8 mouse cellular contexts compared by ENCODE assay signal in genomic region chr10:119239633-119239968, GRCm38 (mm10). TPM values are rescaled to one million over a fixed set of nuclear protein-coding genes. Genes with fewer than 3 reads are reported as not detected.
DNase-seq lines count a peak whose midpoint lies in the region; ATAC-seq and TF ChIP-seq lines count a peak whose summit lies in the region.

No protein-coding gene starts in this region.

- peak overlapping the region; percentile 91 for H3K9ac ChIP-seq in liver, embryonic 12.5 days
- H3K9ac ChIP-seq in stomach, postnatal 0 days (ENCODE audit: low read length): peak overlapping the region; percentile 98

- H3K4me3 ChIP-seq in gastrocnemius, adult 2 months: peak overlapping the region; percentile 92
- peak overlapping the region; percentile 68 for H3K4me3 ChIP-seq in thymus, adult 2 months (ENCODE audit: control insufficient read depth, insufficient read depth, low read length)
- peak overlapping the region; percentile 77 for H3K4me3 ChIP-seq in liver, embryonic 12.5 days
- peak overlapping the region; percentile 97 for H3K4me3 ChIP-seq in stomach, postnatal 0 days (ENCODE audit: low read depth, low read length)

- no peaks in the 10 kb centered on the region for H3K9me3 ChIP-seq in liver, embryonic 12.5 days (replicated peaks)
- H3K9me3 ChIP-seq in stomach, postnatal 0 days (ENCODE audit: control insufficient read depth, low read length): no peaks in the 10 kb centered on the region

- WGBS in thymus, adult 2 months: 1% methylated on average over 37 of the region's 37 CpGs
- under 1% methylated on average over 36 of the region's 37 CpGs for WGBS in liver, embryonic 12.5 days (ENCODE audit: insufficient replicate concordance)
- 2% methylated on average over 8 of the region's 37 CpGs for WGBS in stomach, postnatal 0 days

- no peak for DNase-seq in gastrocnemius, adult 2 months
- DNase-seq in gastrocnemius, postnatal 36 days: no peak
- no peak for DNase-seq in thymus, adult 2 months
- DNase-seq in thymus, postnatal 25 days: no peak
- DNase-seq in stomach, postnatal 0 days (ENCODE audit: low spot score): no peak
- no peak for DNase-seq in thymus, postnatal 0 days (ENCODE audit: low spot score)
- no peak for DNase-seq in frontal cortex, postnatal 10 days (ENCODE audit: low spot score in 2 of 2)

- H3K4me1 ChIP-seq in thymus, adult 2 months (replicated peaks; ENCODE audit: control insufficient read depth, insufficient read depth, low read length): peaks cover 6% of the 10 kb centered on the region
- peaks cover 27% of the 10 kb centered on the region for H3K4me1 ChIP-seq in liver, embryonic 12.5 days
- no peaks in the 10 kb centered on the region for H3K4me1 ChIP-seq in stomach, postnatal 0 days (replicated peaks; ENCODE audit: control insufficient read depth, insufficient read depth)

- intact Hi-C loops in gastrocnemius, adult 2 months (cut with DNase I): no loop called here
- intact Hi-C loops in gastrocnemius, postnatal 36 days (cut with DNase I): no loop called here

- peak overlapping the region; percentile 99 for H3K27ac ChIP-seq in gastrocnemius, adult 2 months
- peak overlapping the region; percentile 0; the same call in 1 of the 2 replicates for H3K27ac ChIP-seq in thymus, adult 2 months (ENCODE audit: control insufficient read depth, insufficient read depth, low read length)
- peak overlapping the region; percentile 92 for H3K27ac ChIP-seq in liver, embryonic 12.5 days
- H3K27ac ChIP-seq in stomach, postnatal 0 days (replicated peaks): peak overlapping the region; percentile 99

- H3K27me3 ChIP-seq in thymus, adult 2 months (ENCODE audit: control insufficient read depth, insufficient read depth, low read length): no peaks in the 10 kb centered on the region
- H3K27me3 ChIP-seq in liver, embryonic 12.5 days (replicated peaks): no peaks in the 10 kb centered on the region
- no peaks in the 10 kb centered on the region for H3K27me3 ChIP-seq in stomach, postnatal 0 days (ENCODE audit: control insufficient read depth, insufficient read depth, low read length)

- no peak for TF ChIP-seq POLR2A in thymus, adult 2 months (IDR thresholded peaks at IDR 0.05; ENCODE audit: control insufficient read depth, extremely low read depth, insufficient read depth, low read length, poor library complexity)

- H3K4me2 ChIP-seq in liver, embryonic 12.5 days: peak overlapping the region; percentile 85
- H3K4me2 ChIP-seq in stomach, postnatal 0 days (replicated peaks; ENCODE audit: low read depth): peak overlapping the region; percentile 71

- no peak for TF ChIP-seq EP300 in stomach, postnatal 0 days (optimal IDR thresholded peaks at IDR 0.05)

- H3K36me3 ChIP-seq in thymus, adult 2 months (ENCODE audit: control insufficient read depth, insufficient read depth, low read length): no peaks in the 10 kb centered on the region
- peaks cover 21% of the 10 kb centered on the region for H3K36me3 ChIP-seq in liver, embryonic 12.5 days
- H3K36me3 ChIP-seq in stomach, postnatal 0 days (ENCODE audit: control insufficient read depth, insufficient read depth, low read length): no peaks in the 10 kb centered on the region

- no peak for TF ChIP-seq CTCF in gastrocnemius, adult 2 months (IDR thresholded peaks at IDR 0.05)
- 0 out of 2 replicates have a peak, but pooled peaks have one; percentile 1 for TF ChIP-seq CTCF in thymus, adult 2 months (IDR thresholded peaks at IDR 0.05; ENCODE audit: borderline replicate concordance, control insufficient read depth, extremely low read depth, insufficient read depth, low read length, poor library complexity)
- no peak for TF ChIP-seq CTCF in stomach, postnatal 0 days (IDR thresholded peaks at IDR 0.05; ENCODE audit: low read depth)

- peak; percentile 35 for ATAC-seq in liver, embryonic 12.5 days
- no peak; the same call in 1 of the 2 replicates for ATAC-seq in stomach, postnatal 0 days (ENCODE audit: low FRiP score, low TSS enrichment)

RNA-seq across cellular contexts. Expression of gene Cand1, which starts 0.3 kb away (rescaled TPM):
- total RNA-seq in gastrocnemius, adult 2 months (2021): 10 to 100 TPM; 11.2 to 17.5 TPM
- total RNA-seq in gastrocnemius, postnatal 36 days (2021): 10 to 100 TPM; 13.8 to 17.9 TPM
- polyA plus RNA-seq in thymus, adult 2 months (2012; rRNA removed): 56.9 and 63.3 TPM in 2 replicates
- 44.4 and 48.5 TPM in 2 replicates for polyA plus RNA-seq in liver, embryonic 12.5 days (2016; fragmentation: Nextera tagmentation; extraction: Ambion mirVana)
- 15.0 and 16.5 TPM in 2 replicates for polyA plus RNA-seq in stomach, postnatal 0 days (2015; fragmentation: Nextera tagmentation; extraction: Ambion mirVana)
- polyA plus RNA-seq in thymus, postnatal 0 days (2015; fragmentation: Nextera tagmentation; extraction: Ambion mirVana): 28.6 and 35.7 TPM in 2 replicates

Comparison
In these comparisons a context has a peak if more than half of its experiments do, and no peak if none do; other contexts are left out.
1. H3K27ac ChIP-seq: peak in every context shown above with its lines; median percentile 99 in gastrocnemius, adult 2 months; 99 in stomach, postnatal 0 days; 92 in liver, embryonic 12.5 days; 0 in thymus, adult 2 months.